Mouse (Mus musculus) CD4-positive, CD25-positive, alpha-beta regulatory T cell, adult 4 months (primary cell): ENCODE data around the gene Ugt1a1. TPM values are rescaled to one million over a fixed set of nuclear protein-coding genes. Genes with fewer than 3 reads are reported as not detected.
A peak's percentile ranks its signal among the peaks of the same experiment; 100 is the strongest.

Experiments
- ATAC-seq: one replicate; pipeline ENCODE4 v1.8.0; 2017
- polyA plus RNA-seq, 2 experiments: library from polyadenylated mRNA; unstranded; fragments of 100-300 nt; shearing (Covaris generic); gene quantifications; one replicate each; pipeline ENCODE4 v1.2.1; 2017

Ugt1a1 gene
- polyA plus RNA-seq, 2 experiments from 2014 or later, result not detected

DNA sequence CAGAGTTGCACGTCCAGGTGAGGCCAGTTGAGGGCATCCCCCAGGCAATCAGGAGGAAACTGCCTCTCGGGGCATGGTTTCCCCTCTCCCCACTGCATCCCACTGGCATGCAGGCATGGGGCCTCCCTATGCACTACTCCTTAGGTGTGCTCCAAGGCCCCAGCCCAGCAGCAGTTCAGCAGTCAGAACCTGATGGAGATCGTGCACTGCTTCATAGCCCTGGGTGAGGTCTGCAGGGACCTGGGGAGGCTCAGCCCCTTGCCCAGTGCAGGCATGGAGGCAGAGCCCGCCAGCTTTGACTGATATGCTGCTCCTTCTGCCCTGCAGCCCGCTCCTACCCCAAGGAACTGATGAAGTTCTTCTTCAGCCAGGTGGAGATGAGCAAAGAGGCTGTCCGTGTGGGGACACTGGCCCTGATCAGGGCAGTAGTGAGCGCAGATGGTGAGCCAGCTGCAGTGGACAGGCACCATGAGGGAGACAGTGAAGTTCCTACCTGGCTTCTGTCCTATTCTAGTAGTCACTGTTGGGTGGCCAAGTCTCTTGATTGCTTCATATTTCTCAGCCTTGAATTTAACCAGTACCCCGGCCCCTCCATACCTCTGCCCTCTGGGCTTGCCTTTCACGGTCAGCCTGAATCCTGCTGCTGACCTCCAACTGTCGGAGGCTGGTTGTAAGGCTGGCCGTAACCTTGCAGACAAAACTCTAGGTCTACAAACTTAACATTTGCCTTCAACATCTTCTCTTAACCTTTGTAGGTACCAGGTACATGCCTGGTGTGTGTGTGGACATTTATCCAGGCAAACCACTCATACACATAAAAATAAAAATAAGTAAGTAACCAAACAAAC, 23.5 kb downstream of the Ugt1a1 start:
- no peak for ATAC-seq

GRCm38 (mm10) chr1:88235894-88236415, 24.2 kb downstream of the Ugt1a1 start:
- ATAC-seq, result no peak

GRCm38 (mm10) chr1:88237311-88237710, 25.6 kb downstream of the Ugt1a1 start:
- ATAC-seq, result no peak

DNA sequence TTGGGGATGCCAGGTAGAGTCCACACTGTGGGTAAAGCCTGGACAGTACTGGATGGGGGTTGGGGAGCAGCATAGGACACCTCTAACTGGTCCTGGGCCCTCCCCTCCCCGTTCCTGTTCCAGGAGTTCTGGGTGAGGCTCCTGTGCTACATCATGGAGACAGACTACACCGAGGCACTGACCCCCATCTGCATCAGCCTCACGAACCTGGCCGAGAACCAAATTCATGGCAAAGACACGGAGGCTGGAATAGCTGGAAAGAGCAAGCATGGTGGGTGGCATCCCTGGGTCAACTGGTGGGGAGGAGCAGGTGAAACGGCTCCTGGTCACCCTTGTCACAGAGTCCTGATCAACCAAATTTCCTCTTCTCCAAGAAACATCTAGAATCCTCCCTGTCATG, 27.0 kb downstream of the Ugt1a1 start:
- ATAC-seq, result no peak

DNA sequence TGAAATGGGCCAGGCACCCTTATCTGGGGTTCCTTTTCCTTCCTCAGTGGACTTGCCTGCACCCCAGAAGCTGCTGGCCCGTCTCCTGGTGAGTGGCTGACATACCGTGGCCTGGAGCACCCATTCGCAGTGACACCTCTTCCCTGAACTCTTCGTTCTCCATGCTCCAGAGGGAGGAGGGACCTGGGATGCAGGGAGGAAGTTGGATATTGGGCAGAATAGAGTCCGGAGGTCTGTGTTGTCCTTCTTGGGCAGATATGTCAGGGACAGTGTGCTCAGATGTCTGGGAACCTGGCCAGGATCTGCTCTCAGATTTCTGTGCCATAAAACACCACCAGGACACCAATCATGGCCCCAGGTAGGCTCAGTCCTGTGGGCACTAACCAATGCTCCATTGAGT, 28.3 kb downstream of the Ugt1a1 start:
- ATAC-seq, result no peak

GRCm38 (mm10) chr1:88240579-88240978, 28.8 kb downstream of the Ugt1a1 start:
- ATAC-seq, result no peak

DNA sequence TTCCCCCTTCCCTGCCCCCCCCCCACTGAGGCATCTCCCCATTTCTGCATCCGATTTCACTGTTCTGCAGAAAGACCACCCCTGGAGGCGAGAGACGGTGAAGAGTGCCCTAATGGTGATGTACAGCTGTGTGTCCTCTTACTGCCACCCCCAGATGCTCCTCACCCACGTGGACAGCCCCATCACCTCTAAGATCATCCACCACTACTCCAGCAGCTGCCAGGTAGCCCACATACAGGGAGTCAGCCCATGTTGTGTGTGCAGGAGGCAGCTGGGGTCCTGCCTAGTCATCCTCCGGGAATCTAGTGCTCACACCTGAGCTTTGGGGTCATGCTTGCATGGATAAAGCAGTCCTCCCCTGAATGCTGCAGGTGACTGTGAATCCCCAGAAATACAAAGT, 32.1 kb downstream of the Ugt1a1 start:
- ATAC-seq, result no peak

GRCm38 (mm10) chr1:88245881-88246280, 34.1 kb downstream of the Ugt1a1 start:
- ATAC-seq, result no peak

DNA sequence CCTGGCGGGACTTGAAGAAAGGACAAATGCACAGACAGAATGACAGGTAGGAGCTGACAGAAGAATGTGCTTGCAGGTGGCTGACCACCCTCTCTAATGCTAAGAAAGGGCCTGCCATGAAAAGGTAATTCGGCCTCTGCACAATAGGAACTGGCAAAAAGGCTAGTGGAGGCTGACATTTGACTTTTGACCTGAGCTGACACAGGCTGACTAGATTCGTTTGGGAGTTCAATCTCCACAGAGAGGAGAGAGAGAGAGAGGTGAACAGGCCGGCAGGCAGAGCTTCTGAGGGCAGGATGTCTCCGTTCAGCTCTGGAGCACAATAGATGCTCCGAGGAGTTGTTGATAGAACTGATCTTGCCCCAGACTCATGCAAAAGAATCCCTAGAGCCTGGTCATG, 34.6 kb downstream of the Ugt1a1 start:
- no peak for ATAC-seq

GRCm38 (mm10) chr1:88247660-88248059, 35.9 kb downstream of the Ugt1a1 start:
- no peak for ATAC-seq

GRCm38 (mm10) chr1:88248658-88249057, 36.9 kb downstream of the Ugt1a1 start:
- ATAC-seq, result no peak

DNA sequence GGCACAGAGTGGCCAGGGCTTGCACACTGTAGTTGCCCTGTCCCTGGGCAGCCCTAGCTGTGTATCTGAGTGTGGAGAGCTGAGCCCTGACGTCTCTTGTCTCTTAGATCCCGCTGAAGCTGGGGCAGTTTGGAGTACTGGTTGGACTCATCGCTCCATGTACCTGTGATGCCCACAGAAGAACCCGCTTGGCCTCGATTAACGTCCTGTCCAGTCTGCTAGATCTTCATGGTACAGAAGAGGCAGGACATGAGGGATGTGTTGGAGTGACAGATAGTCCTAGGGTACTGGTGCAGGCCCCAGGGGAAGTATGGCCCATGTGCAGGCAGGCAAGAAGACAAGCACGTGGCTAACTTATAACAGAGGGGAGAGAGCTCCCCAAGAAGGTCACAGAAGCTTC, 37.8 kb downstream of the Ugt1a1 start:
- no peak for ATAC-seq

- ATAC-seq, result no peak
Measured at GRCm38 (mm10) chr1:88250023-88250422, 38.3 kb downstream of the Ugt1a1 start.

- ATAC-seq, result no peak
Measured at GRCm38 (mm10) chr1:88253106-88253505, 41.3 kb downstream of the Ugt1a1 start.

DNA sequence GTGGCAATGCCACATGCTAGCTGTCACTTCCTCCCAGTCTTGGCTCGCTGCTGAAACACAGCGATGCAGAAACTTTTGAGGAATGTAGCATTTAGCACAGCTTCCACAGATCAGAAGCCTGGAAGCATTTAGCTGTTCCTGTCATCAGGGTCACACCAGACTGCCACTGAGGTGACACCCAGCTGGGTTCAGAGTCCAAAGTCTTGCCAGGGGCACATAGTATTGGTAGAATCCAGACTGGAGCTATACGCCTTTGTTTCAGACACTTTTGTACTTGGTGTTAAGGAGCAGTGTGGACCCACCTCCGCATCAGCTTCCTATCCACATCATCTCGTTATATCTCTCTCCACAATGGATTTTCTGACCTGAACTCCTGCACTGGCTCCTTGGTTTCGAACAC, 41.8 kb downstream of the Ugt1a1 start:
- ATAC-seq, result no peak

DNA sequence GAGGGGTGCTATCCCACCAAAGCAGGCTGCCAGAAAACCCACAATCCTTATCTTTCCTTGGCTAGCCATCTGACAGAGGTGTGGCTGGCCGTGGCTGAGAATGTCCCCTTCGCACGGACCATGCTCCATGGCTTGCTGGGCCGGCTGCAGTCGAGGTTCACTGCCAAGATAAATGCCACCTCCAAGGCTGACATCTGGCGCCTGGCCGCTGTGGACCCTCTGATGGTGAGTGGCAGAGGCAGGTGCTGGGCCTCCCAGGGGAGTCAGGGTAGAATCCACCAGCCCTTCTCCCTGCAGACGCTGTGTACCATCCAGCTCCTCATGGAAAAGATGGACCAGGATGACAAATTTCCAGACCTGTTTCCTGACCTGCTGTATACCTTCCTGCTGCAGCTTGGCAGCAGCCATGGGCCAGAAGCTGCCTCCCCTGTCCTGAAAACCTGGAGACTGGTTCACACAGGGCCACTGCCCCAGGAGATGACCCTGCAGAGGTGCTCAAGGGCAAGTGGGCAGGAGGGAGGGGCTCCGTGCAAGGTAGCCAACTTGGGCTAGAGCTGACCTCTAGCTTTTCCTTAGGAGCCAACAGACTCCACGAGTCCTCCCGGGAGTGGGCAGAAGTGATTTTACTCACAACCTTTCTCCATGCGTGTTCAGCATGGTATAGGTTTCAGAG, 43.2 kb downstream of the Ugt1a1 start:
- no peak for ATAC-seq

DNA sequence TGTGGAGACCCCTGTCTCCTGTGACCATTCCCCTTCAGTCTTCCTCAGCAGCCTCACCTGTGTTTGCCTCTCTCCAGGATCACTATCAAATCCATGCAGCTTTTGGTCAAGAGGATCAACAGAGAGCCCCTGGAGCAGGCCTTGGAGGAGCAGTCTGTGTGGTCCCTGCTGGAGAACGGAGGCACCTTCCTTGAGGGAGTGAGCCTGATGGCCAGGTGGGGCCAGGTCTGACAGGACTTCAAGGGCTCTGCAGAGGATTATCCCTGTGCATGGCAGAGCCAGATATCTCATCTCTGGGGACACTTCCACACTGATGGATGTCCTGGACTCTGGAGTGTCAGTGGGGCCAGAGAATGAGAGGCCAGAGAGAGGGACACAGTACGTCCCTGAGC, 43.7 kb downstream of the Ugt1a1 start:
- no peak for ATAC-seq

- ATAC-seq, result no peak
Measured at GRCm38 (mm10) chr1:88255989-88256754, 44.4 kb downstream of the Ugt1a1 start.

DNA sequence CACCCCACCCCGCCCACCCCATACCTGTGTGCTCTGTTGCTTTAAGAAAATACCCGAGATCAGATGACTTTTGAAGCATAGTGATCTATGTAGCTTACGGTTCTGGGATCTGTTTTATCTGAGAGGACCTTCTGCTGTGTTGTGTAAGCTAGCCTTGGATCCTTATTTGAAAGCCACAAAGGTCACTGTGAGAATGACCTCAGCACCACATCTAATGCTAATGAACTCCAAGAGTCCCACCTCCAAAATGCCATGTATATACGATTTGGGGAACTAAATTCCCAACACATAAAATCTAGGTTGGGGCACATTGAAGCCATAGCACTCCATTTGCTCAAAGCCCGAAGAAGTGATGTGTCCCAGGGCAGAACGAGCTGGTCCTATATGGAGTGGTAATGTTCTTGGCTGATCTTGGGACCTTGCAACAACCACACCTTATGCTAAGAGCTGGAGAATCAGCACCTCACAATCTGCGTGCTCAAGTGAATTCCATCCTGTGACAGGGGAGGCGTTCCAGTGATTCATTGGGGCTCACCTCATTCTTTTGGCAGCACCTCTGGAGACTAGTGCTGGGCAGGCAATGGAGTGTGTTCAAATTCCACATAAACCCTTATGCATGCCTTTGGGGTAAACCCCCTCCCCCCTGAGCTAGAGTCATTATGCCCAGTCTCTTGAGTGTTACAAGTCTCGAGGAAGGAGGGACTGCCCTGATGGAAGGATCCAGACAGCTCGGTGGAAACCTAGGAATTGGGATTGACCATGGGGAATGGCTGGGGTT, 45.3 kb downstream of the Ugt1a1 start:
- ATAC-seq, result no peak

DNA sequence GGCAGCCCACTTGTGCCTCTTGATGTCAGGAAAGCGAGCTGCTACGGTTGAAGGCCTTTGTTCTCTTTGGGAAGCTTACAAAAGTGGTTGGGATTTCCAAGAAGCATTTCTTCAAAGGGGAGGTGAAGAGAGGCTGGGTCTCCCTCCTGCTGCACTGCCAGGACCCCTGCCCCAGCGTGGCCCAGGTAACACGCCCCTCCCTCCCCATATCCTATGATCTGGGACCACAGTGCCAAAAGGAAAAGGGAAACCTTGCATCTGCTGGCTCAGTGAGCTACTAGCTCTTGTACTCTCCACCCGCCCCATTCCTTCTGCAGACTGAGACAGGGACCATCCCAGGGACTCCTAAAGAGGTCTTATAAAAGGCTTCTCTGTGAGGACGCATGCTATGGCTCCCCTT, 45.9 kb downstream of the Ugt1a1 start:
- no peak for ATAC-seq

DNA sequence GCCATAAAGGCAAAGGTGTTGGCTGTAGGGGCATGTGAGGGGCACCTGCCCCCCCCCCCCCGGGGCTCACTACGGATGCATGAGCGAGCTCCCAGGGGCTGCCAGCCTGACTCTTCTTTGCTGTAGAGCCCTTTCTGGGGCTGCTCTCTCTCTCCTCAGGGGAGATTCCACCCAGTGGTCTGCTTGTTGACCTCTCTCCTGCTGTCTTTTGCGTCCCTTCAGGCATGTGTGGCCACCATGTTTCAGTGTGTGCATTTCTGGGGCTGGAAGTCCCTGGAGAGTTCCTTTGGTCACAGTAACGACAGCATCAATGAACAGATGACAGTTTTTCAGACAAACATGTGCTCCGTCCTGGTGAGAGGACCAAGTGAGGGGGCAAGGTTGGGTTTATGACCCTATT, 46.6 kb downstream of the Ugt1a1 start:
- ATAC-seq, result no peak

GRCm38 (mm10) chr1:88258881-88259642, 47.3 kb downstream of the Ugt1a1 start:
- ATAC-seq, result peak; percentile 22
